Mouse (Mus musculus): ENCODE measurements at regions not wholly inside any gene's neighbourhood (a gene's known extent, or its start where the extent isn't known, plus 50 kb on each side); places are given as distances from the start of the nearest gene placed in this dataset.

DNA sequence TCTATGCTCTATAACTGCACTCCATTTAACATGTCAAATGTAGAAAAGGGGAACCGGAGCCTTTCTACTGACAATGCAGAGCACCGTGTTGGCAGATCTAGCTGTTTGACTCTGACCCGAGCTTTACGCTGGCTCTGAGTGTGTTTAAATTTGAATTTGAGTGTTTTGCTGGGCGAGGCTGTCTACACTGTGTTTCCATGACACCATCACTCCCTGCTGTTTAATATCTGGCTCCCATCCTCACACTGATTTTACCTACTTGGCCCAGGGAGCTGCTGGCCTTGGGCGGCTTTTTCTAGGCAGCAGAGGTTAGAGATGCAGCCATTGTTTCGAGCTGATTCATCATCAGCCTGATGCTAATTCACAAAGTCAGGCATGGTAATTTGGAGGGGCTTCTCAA, 100.7 kb upstream of the Serp2 start:
- DNase-seq (ENCODE audit: extremely low spot score in 1 of 2, low spot score in 1 of 2): no peak

GRCm38 (mm10) chr14:76652356-76653126, 95.9 kb upstream of the Serp2 start:
- no peak for DNase-seq (ENCODE audit: extremely low spot score in 1 of 2, low spot score in 1 of 2)

- peak; percentile 64 to 76 for DNase-seq (ENCODE audit: extremely low spot score in 1 of 2, low spot score in 1 of 2)
Observed at GRCm38 (mm10) chr14:76651096-76651495, 94.4 kb upstream of the Serp2 start.

DNA sequence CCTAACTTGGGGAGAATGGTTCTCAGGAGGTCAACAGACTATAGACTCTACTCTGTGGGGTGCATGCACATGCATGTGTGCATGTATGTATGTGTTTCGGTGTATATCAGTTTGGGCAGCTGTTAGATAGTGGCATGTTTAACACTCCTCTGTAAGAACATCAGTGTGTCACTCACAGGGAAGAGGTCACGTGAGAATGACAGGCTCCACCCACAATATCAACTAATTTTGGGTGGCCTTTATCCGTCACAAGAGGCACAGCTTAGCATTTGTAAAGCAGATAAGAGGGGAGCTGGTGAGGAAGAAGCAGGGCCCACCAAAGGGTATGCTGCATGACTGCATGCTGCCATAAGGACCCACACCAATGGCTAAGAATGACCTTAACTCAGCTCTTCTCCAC, 93.2 kb upstream of the Serp2 start:
- no peak for DNase-seq (ENCODE audit: extremely low spot score in 1 of 2, low spot score in 1 of 2)

DNA sequence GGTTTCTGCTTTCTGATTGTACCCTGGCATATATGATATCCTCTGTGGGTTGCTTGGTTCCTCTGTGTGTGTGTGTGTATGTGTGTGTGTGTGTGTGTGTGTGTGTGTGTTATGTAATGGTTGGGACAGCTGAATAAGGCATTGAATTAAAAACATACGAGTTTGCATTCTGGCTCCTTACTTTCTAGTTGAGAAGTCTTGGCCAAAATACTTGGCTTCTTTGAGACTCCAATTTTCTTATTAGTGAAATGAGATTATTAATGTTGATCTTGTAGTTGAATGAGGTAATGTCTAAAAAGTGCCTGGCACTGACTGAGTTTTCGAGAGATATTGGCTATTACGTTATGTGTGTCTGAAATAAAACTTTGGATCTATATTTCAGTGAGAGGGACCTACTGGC, 88.0 kb upstream of the Serp2 start:
- no peak for DNase-seq (ENCODE audit: extremely low spot score in 1 of 2, low spot score in 1 of 2)

GRCm38 (mm10) chr14:76641752-76642529, 85.3 kb upstream of the Serp2 start:
- DNase-seq (ENCODE audit: extremely low spot score in 1 of 2, low spot score in 1 of 2): no peak

DNA sequence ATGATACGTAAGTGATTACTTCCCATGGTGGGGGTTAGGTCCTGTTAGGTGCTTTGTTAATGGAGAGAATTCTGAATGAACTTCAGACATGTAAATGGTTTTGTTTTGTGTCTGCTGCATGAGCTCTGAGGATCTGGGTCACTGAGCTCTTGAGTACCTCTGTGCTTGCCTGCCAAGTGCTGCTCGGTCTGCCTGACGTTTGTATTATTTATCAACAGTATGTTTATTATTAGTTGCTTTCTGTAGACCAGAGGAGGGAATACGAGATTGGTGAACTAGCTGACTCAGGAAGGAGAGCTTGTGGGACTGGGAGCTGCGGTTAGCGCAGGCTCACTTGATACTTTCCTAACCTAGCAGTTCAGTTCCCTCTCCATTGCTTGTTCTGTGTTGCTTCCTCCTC, 76.5 kb upstream of the Serp2 start:
- no peak for DNase-seq (ENCODE audit: extremely low spot score in 1 of 2, low spot score in 1 of 2)

DNA sequence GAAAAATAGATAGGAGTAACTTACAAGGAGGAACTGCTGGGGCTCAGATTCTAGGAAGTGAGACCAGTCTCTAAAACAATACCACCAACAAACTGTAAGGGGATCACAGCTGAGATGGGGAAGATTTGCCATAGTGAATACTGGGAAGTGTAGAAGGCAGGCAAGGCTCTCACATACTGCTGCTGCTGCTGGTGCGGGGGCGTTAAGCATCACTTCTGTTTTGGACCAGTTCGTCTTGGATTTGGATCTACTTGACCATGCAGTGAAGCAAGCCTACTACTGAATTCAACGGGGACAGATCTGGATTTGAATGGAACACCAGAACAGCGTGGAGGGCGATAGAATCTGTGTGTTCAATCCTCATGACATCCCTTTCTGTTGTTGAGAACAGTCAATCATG, 76.1 kb upstream of the Serp2 start:
- DNase-seq (ENCODE audit: extremely low spot score in 1 of 2, low spot score in 1 of 2): peak in 1 of 2 experiments; percentile 44

DNA sequence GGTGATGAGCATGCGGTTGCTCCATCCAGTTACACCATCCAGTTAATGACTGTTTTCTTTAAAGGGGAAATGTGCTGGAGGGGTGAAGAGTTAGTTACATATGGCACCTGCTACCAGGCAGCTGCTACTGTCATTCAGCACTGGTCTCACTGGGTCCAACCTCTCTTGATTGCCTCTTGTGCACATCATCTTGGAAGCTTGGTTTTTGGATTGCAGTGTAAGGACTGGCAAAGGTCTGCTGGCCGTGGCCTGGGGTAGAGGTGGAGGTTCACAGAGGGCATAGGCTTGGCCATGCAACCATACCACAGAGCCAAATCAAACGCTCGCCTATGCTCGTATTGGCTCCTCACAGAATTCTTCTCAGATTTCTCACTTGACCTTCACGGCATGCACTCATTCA, 75.1 kb upstream of the Serp2 start:
- no peak for DNase-seq (ENCODE audit: extremely low spot score in 1 of 2, low spot score in 1 of 2)

DNA sequence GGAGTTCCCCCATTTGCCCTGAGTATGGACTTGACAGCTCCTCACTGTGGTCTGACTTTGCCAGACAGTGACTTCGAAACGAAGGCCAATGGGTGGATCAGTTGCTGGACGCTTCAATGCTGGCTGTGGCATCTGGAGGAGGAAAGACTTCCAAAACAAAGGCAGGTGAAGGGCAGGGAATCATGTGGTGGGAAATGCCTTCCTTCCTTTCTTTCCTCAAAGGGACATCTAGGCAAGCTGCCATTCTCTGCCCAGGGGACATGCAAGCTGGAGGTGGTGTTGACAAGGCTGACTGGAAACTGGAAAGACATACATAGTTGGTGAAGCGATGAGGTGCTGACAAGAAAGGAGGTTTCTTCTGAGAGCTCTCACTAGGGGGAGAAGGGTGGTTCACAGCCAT, 74.5 kb upstream of the Serp2 start:
- DNase-seq (ENCODE audit: extremely low spot score in 1 of 2, low spot score in 1 of 2): no peak

- no peak for DNase-seq (ENCODE audit: extremely low spot score in 1 of 2, low spot score in 1 of 2)
Observed at GRCm38 (mm10) chr14:76629913-76630478, 73.3 kb upstream of the Serp2 start.

DNA sequence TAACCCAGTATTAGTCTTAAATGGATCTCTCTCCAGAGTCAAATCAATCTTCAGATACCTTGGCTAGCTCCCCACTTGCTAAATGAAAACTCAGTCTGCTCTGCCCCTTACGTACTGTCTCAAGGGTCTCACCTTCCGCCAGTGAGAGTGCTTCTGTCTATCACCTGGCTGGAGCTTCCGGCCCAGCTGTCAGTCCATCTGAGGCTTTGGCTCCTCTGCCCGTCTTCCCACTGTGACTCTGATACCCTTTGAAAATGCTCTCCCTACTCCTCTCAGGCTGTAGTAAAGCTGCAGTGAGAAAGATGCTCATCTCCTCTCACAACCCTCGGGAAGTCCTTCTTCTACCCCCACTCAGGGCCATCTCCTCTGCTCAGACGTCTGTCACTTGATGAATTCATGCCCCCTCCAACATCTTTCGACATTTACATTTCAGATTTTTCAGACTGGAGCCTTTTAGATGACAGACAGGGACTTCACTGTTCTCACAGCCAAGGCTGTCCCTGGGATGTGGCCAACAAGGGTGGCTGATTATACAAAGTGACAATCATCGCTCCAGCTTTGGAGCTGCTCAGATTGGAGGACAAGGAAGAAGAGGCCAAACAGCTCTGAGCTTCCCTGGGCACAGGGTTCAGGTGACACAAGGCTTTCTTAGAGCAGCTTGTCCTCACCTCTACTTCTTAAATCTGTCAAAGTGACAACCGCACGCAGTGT, 71.6 kb upstream of the Serp2 start:
- peak in 1 of 2 experiments; percentile 57 for DNase-seq (ENCODE audit: extremely low spot score in 1 of 2, low spot score in 1 of 2)

DNA sequence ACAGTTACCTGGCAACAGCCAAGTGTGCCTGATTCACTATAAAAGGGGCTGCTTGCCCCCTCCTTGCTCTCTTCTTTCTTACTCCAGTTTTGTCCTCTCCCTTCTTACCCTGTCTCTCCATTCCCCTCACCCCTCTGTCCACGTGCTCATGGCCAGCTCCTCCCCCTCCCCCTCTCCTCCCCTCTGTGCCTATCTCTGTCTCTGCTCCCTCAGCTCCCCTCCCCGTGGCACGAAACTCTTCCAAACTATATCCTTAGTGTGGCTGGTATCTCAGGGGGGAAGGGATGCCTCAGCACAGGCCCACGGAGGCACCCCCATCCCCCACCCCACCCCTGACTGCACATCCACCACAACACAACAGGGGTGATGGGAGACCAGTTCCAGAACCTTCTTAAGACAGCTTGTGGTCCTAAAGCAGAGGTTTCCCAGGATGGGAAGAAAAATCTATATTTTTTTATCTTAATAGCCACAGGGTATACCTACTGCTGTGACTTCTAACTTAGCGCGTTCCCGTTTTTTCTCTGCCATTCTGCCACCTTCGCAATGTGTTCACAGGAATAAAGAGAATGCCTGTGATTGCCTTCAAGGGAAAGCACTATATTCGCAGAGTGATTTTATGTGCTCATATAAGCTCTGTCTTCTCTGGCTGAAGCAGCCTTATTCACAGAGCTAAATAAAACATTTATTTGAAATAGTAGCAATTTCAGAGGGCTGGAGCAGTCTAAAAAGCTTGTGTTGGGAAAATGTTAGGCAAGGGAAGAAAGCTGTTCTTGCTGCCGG, 69.1 kb upstream of the Serp2 start:
- DNase-seq (ENCODE audit: extremely low spot score in 1 of 2, low spot score in 1 of 2): peak in 1 of 2 experiments; percentile 47

DNA sequence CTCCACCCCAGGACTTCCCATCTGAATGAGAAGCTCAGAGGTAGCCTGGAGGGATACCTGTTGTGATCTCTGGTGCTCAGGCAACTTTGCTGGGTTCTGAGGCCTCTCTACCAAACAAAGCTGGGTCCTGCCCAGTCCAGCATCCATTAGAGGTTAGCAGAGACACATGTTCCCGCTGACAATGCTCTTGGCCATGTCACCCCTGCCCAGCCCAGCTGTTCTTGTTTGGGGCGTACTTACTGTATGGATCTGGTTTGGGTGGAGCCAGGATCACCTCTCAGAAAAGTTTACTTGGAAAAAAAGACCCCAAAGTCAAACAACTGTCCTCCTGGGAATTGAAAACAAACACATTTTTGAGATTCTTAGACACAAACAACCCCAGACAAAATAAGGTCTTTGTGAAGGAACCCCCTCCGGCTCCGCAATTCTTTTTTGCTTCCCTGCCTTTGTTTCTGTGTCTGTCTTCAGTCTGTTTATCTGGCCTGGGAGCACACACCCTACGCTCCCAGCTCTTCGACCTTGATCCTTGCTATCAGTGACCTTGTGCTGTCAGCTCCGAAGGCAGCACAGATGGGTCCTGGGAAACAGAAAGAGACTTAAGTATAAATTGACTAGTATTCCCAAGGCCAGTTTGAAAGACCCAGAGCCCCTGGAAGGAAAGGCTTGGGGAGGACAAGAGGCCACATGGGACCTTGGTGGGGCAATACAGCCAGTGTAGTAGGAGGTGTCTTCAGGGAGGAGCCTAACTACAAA, 68.1 kb upstream of the Serp2 start:
- DNase-seq (ENCODE audit: extremely low spot score in 1 of 2, low spot score in 1 of 2): no peak

DNA sequence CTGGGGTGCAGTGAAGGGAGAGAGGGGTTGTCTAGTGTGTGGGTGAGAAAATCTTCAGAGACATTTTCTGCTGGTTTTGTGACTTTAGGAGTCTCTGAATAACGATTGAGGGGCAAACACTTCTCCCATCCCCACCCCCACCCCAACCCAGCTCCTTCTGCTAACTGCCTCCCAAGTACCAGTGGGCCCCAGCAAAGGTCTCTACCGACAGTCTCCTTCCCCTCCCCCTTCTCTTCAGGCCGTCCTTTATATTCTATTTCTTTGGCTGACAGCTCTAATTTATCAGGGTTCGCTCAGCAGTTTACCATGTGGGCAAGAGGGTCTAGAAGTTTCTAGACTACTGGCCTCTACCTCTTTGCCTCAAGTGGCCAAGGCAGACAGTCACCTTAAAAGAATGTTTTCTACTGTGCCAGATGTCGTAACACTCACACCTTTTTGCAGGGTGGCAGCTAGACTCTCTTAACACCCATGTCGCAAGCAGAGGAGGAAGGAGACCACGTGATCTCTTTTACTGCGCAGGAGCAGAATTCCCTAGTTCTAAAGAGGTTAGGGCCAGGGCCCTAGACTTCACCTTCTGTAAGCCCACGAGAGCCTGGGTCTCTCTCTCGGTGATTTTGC, 66.8 kb upstream of the Serp2 start:
- DNase-seq (ENCODE audit: extremely low spot score in 1 of 2, low spot score in 1 of 2): no peak

GRCm38 (mm10) chr14:76622634-76623291, 66.1 kb upstream of the Serp2 start:
- no peak for DNase-seq (ENCODE audit: extremely low spot score in 1 of 2, low spot score in 1 of 2)

GRCm38 (mm10) chr14:76619038-76619409, 62.3 kb upstream of the Serp2 start:
- no peak for DNase-seq (ENCODE audit: extremely low spot score in 1 of 2, low spot score in 1 of 2)

- no peak for DNase-seq (ENCODE audit: extremely low spot score in 1 of 2, low spot score in 1 of 2)
Observed at GRCm38 (mm10) chr14:76618331-76619037, 61.8 kb upstream of the Serp2 start.

Measured in frontal cortex, adult 2 months (tissue).